Mouse (Mus musculus) heart, postnatal 0 days (tissue): ENCODE data around the gene Csnk1d. TPM values are rescaled to one million over a fixed set of nuclear protein-coding genes. Genes with fewer than 3 reads are reported as not detected.

Experiments
- ATAC-seq: fragments of 200-750 bp; cut with Nextera tagmentation; 2 replicates; pipeline ENCODE4 v1.8.0; 2017; ENCODE audit warnings: low read depth, moderate number of reproducible peaks, moderate library complexity; ENCODE audit not compliant: insufficient read depth
- DNase-seq: peaks from one replicate; pipeline ENCODE4 v3.0.0-alpha.2; 2016; ENCODE audit warnings: low spot score
- H3K27ac ChIP-seq: fragments of 300-500 bp; sonication (generic); 2 replicates; pipeline ENCODE4 v1.5.1; 2014; ENCODE audit warnings: low read depth, mild to moderate bottlenecking
- H3K27me3 ChIP-seq: fragments of 300-500 bp; sonication (generic); 2 replicates; pipeline ENCODE4 v1.6.1; 2014; ENCODE audit warnings: low read length, mixed read lengths; ENCODE audit not compliant: control insufficient read depth, insufficient read depth
- H3K36me3 ChIP-seq: fragments of 300-500 bp; sonication (generic); replicated peaks from 2 replicates; pipeline ENCODE4 v1.6.1; 2014; ENCODE audit warnings: low read length, mixed read lengths; ENCODE audit not compliant: control insufficient read depth, insufficient read depth
- H3K4me1 ChIP-seq: fragments of 300-500 bp; sonication (generic); 2 replicates; pipeline ENCODE4 v1.6.1; 2014; ENCODE audit warnings: antibody characterized with exemption; ENCODE audit not compliant: control insufficient read depth, insufficient read depth
- H3K4me2 ChIP-seq: fragments of 300-500 bp; sonication (generic); 2 replicates; pipeline ENCODE4 v1.6.1; 2014; ENCODE audit warnings: low read depth, mild to moderate bottlenecking, low read length, moderate library complexity
- H3K4me3 ChIP-seq: fragments of 300-500 bp; sonication (generic); 2 replicates; pipeline ENCODE4 v1.5.1; 2014; ENCODE audit warnings: low read depth, low read length
- H3K9ac ChIP-seq: fragments of 300-500 bp; sonication (generic); replicated peaks from 2 replicates; pipeline ENCODE4 v1.6.1; 2014; ENCODE audit warnings: low read depth, low read length, mixed read lengths
- H3K9me3 ChIP-seq: fragments of 300-500 bp; sonication (generic); replicated peaks from 2 replicates; pipeline ENCODE4 v1.6.1; 2016; ENCODE audit warnings: low read length; ENCODE audit not compliant: control insufficient read depth
- CTCF ChIP-seq: IDR thresholded peaks from 2 replicates; pipeline ENCODE4 v1.5.1; 2016; ENCODE audit warnings: antibody characterized with exemption, control low read depth, low read depth
- EP300 ChIP-seq: IDR thresholded peaks from 2 replicates; pipeline ENCODE4 v1.6.1; 2016; ENCODE audit warnings: antibody characterized with exemption, low read depth
- WGBS: fragments of 180-500 bp; shearing (Covaris S2); extraction: QIAGEN DNeasy Blood & Tissue Kit; methylation state at CpG from one replicate; pipeline ENCODE4 v1.1.7; 2014; 5-methylcytosine and 5-hydroxymethylcytosine counted together
- polyA plus RNA-seq: library from polyadenylated mRNA; unstranded; fragments of >200 nt; fragmentation: Nextera tagmentation; extraction: Ambion mirVana; gene quantifications from 2 replicates; pipeline ENCODE4 v1.2.1, GENCODE M21; 2015
- total RNA-seq: library from RNA; depleted of rRNA; stranded (reverse); fragments of >200 nt; gene quantifications from 2 replicates; pipeline ENCODE4 v1.2.3, GENCODE M21; 2014; ENCODE audit warnings: low replicate concordance

Gene Csnk1d
- total and polyA plus RNA-seq, 2 experiments from 2014 or later: 46.7 to 51.9 TPM

DNA sequence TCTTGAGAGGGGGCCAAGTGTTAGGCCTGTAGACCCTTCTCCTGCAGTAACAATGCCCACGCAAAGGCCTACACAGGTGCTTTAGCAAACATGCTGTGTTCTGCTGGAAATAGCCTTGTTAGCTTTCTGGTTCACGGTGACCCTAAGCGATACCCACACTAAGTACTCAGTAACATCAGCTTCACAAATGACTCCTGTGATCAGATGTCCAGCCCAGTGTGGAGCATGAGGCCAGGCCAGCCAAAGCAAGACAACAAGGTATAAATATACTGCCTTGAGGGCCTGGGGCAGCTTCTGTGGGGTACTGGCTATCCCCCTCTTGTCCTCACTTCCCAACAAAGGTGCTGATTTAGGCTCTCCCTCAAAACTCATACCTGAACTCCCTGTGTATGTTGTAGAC lies 1.9 kb upstream of the Csnk1d start:
- DNase-seq (no peak), ATAC-seq (no peak)
- Histone ChIP-seq H3K4me2 (no peak overlapping the region), H3K4me1 (peaks cover 27% of the 10 kb centered on the region), H3K36me3 (no peaks in the 10 kb centered on the region), H3K4me3 (no peak overlapping the region), H3K27ac (no peak overlapping the region), H3K9ac (no peak overlapping the region), H3K9me3 (no peaks in the 10 kb centered on the region), H3K27me3 (no peaks in the 10 kb centered on the region)
- 96% methylated on average over 3 of the region's 3 CpGs for WGBS
- TF ChIP-seq CTCF: no peak
- no peak for TF ChIP-seq EP300

DNA sequence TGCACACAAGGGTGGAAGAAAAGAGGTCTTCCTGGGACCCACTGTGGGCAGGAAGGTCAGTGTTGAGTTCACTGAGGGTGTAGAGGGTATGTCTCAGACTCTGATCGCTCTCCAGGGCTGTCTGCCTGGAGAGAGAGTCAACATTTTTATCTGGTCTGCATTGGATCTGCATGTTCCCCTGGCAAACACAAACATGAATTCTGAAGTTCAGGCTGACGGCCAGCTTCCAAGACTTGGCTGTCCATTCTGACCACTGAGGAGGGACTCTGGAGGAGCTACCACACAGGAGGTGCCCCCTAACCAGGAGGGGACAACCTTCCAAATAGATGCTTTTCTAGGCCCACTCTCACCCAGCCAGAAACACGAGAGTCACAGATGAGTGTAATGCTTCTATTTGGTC lies 661 bp upstream of the Csnk1d start:
- H3K4me1 ChIP-seq: peaks cover 35% of the 10 kb centered on the region
- ATAC-seq: no peak
- TF ChIP-seq EP300 (no peak), CTCF (no peak)

DNA sequence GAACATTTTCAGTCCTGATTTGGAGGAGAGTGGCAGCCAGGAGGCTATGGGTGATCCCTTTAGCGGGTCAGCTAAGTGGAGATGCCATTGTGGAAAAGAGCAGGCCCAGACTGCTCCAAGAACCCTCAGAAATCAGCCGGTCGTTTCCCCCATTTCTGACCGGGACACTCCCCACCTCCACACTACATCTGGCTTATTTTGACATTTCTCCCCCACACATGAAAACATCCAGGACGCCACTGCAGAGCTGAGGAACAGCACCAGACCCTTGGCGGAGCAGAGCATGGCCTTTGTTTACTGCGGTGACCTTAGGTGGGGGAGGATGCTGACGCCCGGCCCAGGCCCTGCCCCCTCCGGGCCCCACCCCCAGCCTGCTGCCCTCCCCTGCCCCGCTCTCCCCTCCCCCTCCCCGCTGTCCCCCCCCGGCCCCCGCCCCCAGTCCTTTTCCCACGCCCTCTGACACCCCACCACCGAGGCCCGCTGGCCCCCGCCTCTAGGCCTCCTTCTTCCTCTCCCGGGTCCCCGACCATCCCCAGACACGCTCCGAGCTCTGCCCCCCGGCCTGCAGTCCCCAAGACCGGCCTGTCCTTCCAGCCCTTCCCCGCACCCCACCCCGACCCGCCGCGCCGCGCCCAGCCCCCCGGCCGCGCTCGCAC lies 876 bp downstream of the Csnk1d start:
- Histone ChIP-seq H3K9ac (peak overlapping the region; percentile 100), H3K9me3 (no peaks in the 10 kb centered on the region), H3K4me3 (peak overlapping the region; percentile 99), H3K36me3 (peaks cover 13% of the 10 kb centered on the region), H3K27me3 (no peaks in the 10 kb centered on the region), H3K27ac (peak overlapping the region; percentile 98), H3K4me1 (peaks cover 31% of the 10 kb centered on the region), H3K4me2 (peak overlapping the region; percentile 76)
- no peak for TF ChIP-seq EP300
- WGBS: 1% methylated on average over 22 of the region's 35 CpGs
- peak; percentile 45 for ATAC-seq
- DNase-seq: peak; percentile 41

More for the DNA sequence above, 661 bp upstream of the Csnk1d start:
- H3K9me3 ChIP-seq: no peaks in the 10 kb centered on the region
- H3K4me3 ChIP-seq: peak overlapping the region; percentile 99
- H3K4me2 ChIP-seq: peak overlapping the region; percentile 63
- H3K36me3 ChIP-seq: 0 out of 2 replicates have a peak, but pooled peaks cover 1% of the 10 kb centered on the region
- H3K9ac ChIP-seq: peak overlapping the region; percentile 49; the same call in 1 of the 2 replicates
- H3K27me3 ChIP-seq: no peaks in the 10 kb centered on the region
- 34% methylated on average over 3 of the region's 3 CpGs for WGBS
- peak overlapping the region; percentile 98 for H3K27ac ChIP-seq
- no peak for DNase-seq

GRCm38 (mm10) chr11:120989523-120989922 lies 1.6 kb downstream of the Csnk1d start:
- WGBS: 14% methylated on average over 1 of the region's 1 CpGs
- peak overlapping the region; percentile 76 for H3K4me2 ChIP-seq
- H3K27ac ChIP-seq: peak overlapping the region; percentile 98; the same call in 1 of the 2 replicates
- peak overlapping the region; percentile 100; the same call in 1 of the 2 replicates for H3K9ac ChIP-seq
- no peak for TF ChIP-seq EP300
- TF ChIP-seq CTCF: no peak
- peak overlapping the region; percentile 99 for H3K4me3 ChIP-seq
- no peaks in the 10 kb centered on the region for H3K9me3 ChIP-seq
- DNase-seq: no peak
- no peaks in the 10 kb centered on the region for H3K27me3 ChIP-seq
- ATAC-seq: no peak
- H3K4me1 ChIP-seq: peaks cover 37% of the 10 kb centered on the region
- peaks cover 13% of the 10 kb centered on the region for H3K36me3 ChIP-seq

DNA sequence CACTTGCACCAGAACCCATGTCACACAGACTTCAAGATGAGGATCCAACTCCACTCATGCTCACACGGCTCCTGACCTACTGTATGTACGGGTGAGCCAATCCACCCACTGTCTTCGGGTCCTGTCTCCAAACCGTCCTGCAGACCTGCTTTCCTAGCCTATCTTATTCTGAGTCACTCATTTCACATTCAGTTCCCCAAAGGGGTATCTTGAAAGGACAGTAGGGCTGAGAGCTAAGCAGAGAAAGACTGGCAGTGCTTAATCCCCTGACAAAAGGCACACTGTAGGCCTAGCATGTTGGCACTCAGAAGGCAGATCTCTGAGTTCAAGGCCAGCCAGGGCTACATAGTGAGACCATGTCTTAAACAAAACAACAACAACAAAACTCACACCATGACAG lies 2.7 kb downstream of the Csnk1d start:
- no peak overlapping the region for H3K4me3 ChIP-seq
- no peak for DNase-seq
- no peaks in the 10 kb centered on the region for H3K9me3 ChIP-seq
- H3K36me3 ChIP-seq: peaks cover 20% of the 10 kb centered on the region
- WGBS: 38% methylated on average over 4 of the region's 4 CpGs
- peaks cover 42% of the 10 kb centered on the region for H3K4me1 ChIP-seq
- no peaks in the 10 kb centered on the region for H3K27me3 ChIP-seq
- no peak for ATAC-seq
- no peak overlapping the region for H3K9ac ChIP-seq
- TF ChIP-seq CTCF: no peak
- no peak for TF ChIP-seq EP300
- no peak overlapping the region for H3K4me2 ChIP-seq
- H3K27ac ChIP-seq: no peak overlapping the region

- H3K27me3 ChIP-seq: no peaks in the 10 kb centered on the region
- peaks cover 37% of the 10 kb centered on the region for H3K4me1 ChIP-seq
- no peak for DNase-seq
- no peaks in the 10 kb centered on the region for H3K9me3 ChIP-seq
- TF ChIP-seq EP300: no peak
- TF ChIP-seq CTCF: no peak
- no peak overlapping the region for H3K4me2 ChIP-seq
- WGBS: 56% methylated on average over 3 of the region's 3 CpGs
- ATAC-seq: no peak
- no peak overlapping the region for H3K4me3 ChIP-seq
- no peak overlapping the region for H3K27ac ChIP-seq
- peaks cover 28% of the 10 kb centered on the region for H3K36me3 ChIP-seq
- H3K9ac ChIP-seq: no peak overlapping the region
These were observed 3.5 kb downstream of the Csnk1d start for GRCm38 (mm10) chr11:120987608-120988007.
